Mouse (Mus musculus) adipocyte (in vitro differentiated cells): ENCODE measurements around the gene Psmc4.

Experiments
- DNase-seq: peaks from one replicate; pipeline ENCODE4 v3.0.0-alpha.2; 2016; ENCODE audit warnings: low spot score

Psmc4 gene

GRCm38 (mm10) chr7:28049476-28050409 is at the start of gene Psmc4:
Gene Psmc4, minus strand, starts transcription at chr7:28050101.
- peak; percentile 97 for DNase-seq

GRCm38 (mm10) chr7:28099101-28099500 is 49.2 kb upstream of the Psmc4 start:
- no peak for DNase-seq

GRCm38 (mm10) chr7:28093541-28093940 is 43.6 kb upstream of the Psmc4 start:
- no peak for DNase-seq

GRCm38 (mm10) chr7:28086236-28086635 is 36.3 kb upstream of the Psmc4 start:
- DNase-seq: no peak

- DNase-seq: no peak
These were observed 34.3 kb upstream of the Psmc4 start for GRCm38 (mm10) chr7:28084215-28084614.

- DNase-seq: no peak
These were observed 20.8 kb upstream of the Psmc4 start, which contains the start of gene Fcgbp for GRCm38 (mm10) chr7:28070531-28071298. Gene Fcgbp, plus strand, starts transcription at chr7:28071236.

DNA sequence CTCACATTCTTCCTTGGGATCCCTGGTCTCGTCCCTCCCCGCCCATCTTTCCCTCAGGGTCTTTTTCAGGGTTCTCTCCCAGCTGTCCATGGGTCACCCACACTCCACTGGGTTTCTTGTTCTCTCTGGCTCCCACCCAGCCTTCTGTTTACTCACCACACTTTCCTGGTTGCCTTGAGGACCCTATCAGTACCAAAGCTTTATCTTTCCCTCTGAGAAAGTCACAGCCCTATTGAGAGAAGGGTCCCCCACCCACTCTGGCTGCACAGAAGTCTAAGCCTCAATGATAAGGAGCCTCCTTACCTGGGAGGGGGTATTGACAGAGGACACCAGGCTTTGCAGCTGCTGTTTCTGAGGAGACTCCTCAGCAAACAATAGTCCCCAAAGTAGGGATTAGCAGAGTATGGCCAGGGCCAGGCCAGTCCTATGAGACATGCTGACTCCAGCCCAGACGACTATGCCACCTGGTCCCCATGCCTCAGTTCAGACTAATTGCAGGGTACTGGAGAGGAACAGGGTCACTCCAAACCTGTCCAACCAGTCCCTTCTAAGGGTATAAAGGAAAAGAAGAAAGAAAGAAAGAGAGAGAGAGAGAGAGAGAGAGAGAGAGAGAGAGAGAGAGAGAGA is 19.8 kb upstream of the Psmc4 start:
- no peak for DNase-seq

- DNase-seq: no peak
These were observed 18.8 kb upstream of the Psmc4 start for GRCm38 (mm10) chr7:28068661-28069060.

GRCm38 (mm10) chr7:28059972-28060371 is 10.1 kb upstream of the Psmc4 start:
- no peak for DNase-seq

GRCm38 (mm10) chr7:28053046-28053930 is 3.4 kb upstream of the Psmc4 start:
- peak; percentile 65 for DNase-seq

DNA sequence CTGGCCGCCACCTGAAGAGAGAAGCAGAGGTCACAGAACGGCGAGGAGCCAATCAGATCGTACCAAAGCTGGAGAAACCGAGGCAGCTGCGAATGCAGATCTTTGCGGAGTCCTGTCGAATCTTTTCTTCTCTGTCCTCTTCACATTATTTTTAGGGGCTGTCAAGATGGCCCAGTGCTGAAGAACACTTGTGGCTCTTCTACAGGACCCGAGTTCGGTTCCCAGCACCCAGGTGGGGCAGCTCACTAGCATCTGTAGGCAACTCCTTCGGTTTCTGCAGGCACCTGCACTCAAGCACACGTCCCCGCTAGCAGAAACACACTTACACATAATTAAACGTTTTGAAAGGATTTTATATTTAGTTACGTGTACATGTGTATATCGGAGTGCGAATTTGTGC is 683 bp upstream of the Psmc4 start:
- no peak for DNase-seq

DNA sequence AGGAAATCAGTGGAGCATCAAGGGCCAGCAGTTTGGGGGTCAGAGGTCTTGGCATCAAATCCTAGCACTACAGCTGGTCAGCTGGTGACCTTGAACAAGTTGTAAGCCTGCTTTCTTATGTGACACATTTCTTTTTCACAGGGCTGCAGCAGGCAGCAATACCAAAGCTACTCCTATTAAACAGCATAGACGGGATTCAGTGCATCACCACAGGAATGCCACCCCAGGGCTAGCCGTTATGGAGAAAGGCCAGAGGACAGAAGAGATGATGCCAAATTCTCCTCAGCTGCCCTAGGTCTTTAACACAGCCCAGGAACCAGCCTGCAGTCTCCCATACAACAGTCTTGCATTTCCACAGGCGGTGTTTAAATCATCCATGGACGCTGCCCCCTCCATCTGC is 5.4 kb downstream of the Psmc4 start:
- no peak for DNase-seq

DNA sequence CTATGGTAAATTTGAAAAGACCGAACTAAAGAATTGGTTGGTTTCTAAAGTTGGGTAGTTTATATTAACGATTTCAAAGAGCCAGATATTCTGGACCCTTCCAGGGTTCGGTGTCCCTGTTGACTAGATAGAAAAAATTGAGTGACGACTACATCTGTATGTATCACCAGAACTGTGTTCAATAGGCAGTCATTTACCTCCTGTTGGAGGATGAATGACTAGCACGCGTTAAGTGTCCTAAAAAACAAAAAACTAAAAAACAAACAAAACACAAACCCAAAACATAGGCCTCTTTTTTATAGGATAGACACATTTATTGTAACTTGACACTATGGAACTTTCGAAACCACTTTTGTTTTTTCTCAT is 35.5 kb downstream of the Psmc4 start:
- no peak for DNase-seq

- peak; percentile 62 for DNase-seq
These were observed 36.1 kb downstream of the Psmc4 start, which contains the start of gene Zfp850 for GRCm38 (mm10) chr7:28013549-28014444. Gene Zfp850, minus strand, starts transcription at chr7:28014115.

- DNase-seq: no peak
These were observed 39.6 kb downstream of the Psmc4 start for GRCm38 (mm10) chr7:28010271-28010670.
